Mouse (Mus musculus) adrenal gland, postnatal 25 days (tissue): ENCODE measurements around the gene Tnr. TPM values are rescaled to one million over a fixed set of nuclear protein-coding genes. Genes with fewer than 3 reads are reported as not detected.

Experiments used
- DNase-seq: peaks from one replicate; pipeline ENCODE4 v3.0.0; 2021; ENCODE audit warnings: mixed read lengths
- total RNA-seq: library from RNA; stranded (reverse); gene quantifications from 2 replicates; pipeline ENCODE4 v1.2.3, GENCODE M21; 2021

The Tnr gene
- total RNA-seq, 1 experiment from 2014 or later, result 5.0 TPM

DNA sequence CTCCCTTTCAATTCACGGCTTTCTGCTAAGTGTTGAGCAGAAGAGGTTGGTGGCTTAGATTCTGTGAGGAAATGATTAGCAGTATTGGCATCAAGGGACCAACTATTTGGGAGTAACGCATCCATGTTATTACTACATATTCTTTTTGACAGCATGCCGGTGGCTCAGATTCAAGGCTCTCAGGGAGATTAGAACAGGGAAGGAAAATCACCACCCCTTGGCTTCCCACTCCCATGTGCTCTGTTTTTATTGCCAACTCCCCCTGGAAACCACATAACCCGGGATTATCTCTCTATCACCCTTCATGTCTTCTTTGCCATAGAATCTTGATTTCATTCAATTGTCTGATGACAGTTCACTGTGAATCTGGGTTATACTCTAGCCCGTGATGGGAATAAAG, 276.8 kb downstream of the Tnr start:
- DNase-seq, result no peak

GRCm38 (mm10) chr1:159801753-159802152, 278.2 kb downstream of the Tnr start:
- DNase-seq, result no peak

DNA sequence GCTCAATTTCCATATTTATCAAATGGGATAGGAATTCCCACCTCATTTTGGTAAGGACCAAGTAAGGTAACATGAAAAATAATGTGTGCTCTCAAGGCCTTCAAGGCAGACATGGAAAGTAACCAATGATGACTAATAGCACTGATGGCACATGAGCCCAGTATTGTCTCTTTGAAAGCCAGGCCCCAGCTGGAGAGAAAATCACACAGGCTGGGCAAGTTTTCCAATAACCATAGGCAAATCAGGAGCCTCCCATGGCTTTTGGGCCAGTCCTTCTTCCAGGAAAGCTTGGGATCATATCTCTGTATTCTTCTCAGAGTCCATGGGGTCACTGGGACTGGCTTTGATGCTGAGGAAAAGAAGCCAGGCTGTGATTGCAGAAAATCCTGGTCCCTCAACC, 280.1 kb downstream of the Tnr start:
- no peak for DNase-seq

DNA sequence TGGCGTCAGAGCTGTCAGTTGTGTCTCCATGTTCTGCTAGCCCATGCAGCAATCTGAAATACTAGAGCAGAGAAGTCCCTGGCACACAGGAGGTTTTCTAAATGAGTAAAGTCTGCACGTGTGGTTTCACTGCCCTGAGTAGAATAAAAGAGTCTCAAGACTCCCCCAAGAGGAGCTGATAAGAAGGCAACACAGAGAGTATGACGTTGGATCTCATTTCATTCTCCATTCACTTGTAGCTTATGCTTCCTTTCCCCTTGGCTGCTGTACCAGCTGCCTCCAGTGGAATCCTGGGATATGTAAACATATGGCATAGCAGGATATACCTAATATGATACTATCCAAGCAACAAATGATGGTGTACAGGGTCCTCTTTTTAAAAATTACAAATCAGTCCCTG, 285.9 kb downstream of the Tnr start:
- DNase-seq, result no peak

DNA sequence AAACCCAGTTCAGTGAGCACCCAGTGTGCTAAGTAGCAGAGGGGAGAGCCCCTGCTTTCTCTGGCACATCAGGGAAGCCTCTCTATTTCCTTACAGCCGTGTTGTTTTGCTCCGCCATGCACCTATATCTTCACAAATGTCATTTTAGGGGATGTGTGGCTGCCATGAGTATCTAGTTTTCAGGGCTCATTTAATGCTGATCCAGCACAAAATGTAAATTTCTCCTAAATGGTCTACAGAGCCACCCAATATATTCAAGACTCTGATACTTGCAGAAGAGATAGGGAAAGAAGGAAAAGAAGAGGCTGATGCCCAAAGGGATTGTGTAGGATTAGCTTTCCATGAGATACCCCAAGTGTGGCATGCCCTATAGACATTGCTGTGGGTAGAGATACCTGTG, 288.2 kb downstream of the Tnr start:
- no peak for DNase-seq

DNA sequence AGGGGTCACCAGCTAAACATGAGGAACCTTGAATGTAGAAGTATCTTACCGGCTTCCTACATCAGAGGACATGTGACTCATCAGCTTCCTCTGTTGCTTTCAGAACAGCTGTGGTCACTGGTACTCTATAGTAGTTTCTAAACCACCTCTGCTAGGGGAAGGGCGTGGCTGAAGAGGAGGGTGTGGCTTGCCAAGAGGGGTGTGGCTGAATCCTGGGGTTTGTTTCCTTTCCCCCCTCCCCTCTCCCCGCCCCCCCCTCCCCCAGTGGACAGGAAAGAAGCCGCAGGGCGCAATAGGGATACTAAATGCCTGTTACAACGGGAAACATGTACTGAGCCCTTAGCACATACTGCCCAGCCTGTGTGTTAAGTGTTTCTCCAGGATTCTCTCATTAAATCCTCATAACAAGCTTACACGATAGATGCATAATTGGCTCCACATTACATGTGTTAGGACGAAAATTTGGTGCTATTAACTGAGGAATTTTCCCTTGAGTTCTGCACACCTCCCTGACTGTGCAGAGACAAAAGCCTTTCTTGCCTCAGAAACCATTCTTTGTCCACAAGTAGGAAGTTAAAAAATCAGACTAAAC, 289.3 kb downstream of the Tnr start:
- DNase-seq, result no peak

DNA sequence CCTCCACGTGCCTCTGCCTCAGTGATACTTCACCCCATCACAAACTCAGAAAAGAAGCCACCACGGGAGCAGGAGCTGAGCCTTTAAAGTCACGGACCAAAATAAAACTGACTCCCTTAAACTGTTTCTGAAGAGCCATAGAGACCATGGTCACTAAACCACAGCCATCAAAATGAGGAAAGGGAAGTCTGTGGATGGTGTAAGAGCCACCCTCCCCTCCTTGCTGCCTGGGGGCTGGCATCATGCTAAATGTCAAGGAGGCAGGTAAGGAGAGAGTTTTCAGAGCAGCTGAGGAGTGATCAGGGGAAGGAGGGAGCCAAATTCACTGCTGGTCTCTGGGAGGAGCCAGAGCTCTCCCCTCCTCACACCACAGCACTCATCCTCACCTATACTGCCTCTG, 290.8 kb downstream of the Tnr start:
- DNase-seq, result no peak

DNA sequence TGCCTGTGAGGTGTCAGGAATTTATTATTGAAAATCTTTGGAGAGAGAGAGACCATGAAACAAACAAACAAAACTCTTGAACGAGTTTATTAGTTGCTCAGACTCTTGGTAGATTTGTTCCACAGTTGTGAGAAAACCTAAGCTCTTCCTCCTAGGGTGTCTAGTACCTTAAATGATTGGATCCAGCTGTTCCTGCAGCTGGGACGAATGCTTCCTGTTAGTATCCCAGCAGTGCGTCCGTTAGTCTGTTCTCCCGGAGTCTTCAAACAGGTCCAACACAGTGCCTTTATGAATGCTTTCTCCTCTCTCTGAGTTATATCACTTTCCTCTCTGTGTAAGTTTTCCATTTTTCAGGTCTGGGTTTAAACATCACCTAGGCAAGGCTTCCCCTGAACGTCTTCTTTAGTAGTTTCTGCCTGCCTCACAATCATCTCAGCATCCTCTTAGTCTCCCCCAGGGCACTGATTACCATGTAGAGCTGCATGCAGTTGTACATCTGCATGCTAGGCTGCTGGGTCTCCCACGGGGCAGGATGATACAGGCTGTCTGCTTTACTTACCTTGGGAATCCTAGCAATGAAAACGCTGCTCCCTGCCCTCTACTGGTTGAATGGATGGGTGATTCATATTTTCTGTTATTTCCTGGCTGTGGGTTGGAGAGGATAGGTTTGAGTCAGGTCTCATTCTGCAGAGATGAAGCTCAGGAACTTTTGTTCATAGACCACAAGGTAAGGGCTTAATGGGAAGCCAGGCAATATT, 293.2 kb downstream of the Tnr start:
- DNase-seq, result no peak

GRCm38 (mm10) chr1:159819511-159819910, 295.9 kb downstream of the Tnr start:
- no peak for DNase-seq

DNA sequence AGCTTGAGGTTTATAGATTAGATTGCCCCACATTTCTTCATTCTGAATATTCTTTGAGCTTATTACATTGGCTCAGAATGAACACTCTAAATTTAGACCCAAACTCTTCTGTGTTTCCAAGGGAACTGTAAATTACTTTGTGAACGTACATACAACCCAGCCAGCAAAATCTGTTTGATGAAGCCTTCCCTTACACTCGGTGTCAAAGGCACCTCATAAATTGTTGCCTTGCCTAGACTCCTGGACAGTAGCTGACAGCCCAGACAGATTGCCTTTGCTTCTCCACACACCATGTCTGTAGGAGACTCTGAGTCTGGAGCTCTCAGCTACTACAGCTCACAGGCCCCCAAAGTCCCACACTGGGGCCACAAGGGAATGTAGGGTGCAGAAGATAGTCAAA, 298.8 kb downstream of the Tnr start:
- no peak for DNase-seq

GRCm38 (mm10) chr1:159828531-159828930, 305.0 kb downstream of the Tnr start:
- no peak for DNase-seq

- no peak for DNase-seq
Observed at GRCm38 (mm10) chr1:159833165-159833564, 309.6 kb downstream of the Tnr start.

DNA sequence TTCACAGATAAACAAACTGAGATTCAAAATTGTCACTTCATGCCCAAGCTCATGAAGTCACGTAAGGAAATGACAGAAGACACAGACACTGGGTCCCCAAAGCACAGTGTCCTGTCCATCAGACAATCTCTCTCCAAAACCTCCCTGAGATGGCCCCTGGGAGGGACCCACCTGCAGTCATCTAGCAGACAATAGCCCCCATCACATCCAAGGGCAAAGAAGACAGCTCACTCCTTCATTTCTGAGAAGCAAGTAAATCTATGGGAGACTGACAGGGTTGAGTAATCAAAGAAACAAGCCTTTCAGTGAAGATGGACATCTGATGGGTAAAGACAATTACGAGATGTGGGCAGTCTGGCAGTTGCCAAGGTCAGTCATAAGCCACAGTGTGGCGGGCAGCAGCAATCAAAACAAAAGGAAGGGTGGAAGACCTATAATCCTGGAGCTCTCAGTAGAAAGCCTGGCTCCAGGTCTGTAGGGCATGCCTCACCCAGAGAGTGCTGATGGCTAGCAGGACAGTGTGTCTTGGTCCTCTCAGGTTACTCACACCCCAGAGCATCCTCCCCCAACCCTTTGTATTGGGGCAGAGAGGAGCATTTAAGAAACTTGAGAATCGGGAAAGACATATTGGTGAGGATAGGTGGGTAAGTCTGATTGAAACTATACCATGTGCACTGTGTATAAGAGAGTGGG, 310.2 kb downstream of the Tnr start:
- DNase-seq, result no peak

- no peak for DNase-seq
Observed at GRCm38 (mm10) chr1:159835126-159835525, 311.6 kb downstream of the Tnr start.

- no peak for DNase-seq
Observed at GRCm38 (mm10) chr1:159840337-159840736, 316.8 kb downstream of the Tnr start.

GRCm38 (mm10) chr1:159842876-159843275, 319.3 kb downstream of the Tnr start:
- DNase-seq, result no peak

GRCm38 (mm10) chr1:159852088-159852487, 328.5 kb downstream of the Tnr start:
- DNase-seq, result no peak

GRCm38 (mm10) chr1:159854261-159854660, 330.7 kb downstream of the Tnr start:
- DNase-seq, result no peak

- DNase-seq, result no peak
Observed at GRCm38 (mm10) chr1:159861782-159862474, 338.4 kb downstream of the Tnr start.

DNA sequence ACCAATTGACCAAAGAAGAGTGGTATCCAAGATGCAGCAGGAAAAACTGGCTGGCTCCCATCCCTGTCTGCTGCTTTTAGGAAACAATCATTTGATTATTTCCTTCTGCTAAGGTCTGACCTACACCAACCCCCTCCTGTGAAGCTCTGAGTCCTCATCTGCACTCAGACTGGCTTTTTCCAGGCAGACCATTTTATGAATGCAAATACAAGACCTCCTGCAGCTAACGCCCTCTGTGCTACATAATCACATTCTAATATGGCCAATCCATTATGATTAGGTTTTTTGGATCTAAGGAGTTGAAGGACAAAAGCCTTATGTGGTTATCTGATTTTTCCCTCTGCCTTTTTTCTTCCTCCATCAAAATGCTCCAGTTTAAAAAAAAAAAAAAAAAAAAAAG, 342.1 kb downstream of the Tnr start:
- DNase-seq, result no peak

GRCm38 (mm10) chr1:159869619-159870441, 346.3 kb downstream of the Tnr start:
- no peak for DNase-seq

DNA sequence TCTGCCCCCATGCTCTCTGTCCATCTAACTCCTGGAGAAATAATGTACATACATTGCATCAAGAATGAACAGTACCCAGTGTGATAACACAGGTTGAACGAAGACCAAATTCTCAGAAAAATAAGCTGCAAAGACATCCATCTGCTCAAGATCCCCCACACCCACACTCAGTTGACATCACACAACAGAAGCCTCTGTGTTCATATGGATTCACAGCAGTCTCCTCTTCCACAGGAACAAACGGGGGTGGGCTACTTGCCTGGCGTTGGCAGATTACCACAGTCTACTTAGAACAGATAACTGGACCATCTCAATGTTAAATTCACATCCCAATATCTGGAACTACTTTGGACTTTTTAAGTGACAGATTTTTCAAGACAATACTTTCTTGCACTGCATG, 349.3 kb downstream of the Tnr start:
- no peak for DNase-seq
